Mouse (Mus musculus) heart, postnatal 0 days (tissue): Measurements from ENCODE around the gene Vapa.

Source experiments
- CTCF ChIP-seq: IDR thresholded peaks from 2 replicates; pipeline ENCODE4 v1.5.1; 2016; ENCODE audit warnings: antibody characterized with exemption, control low read depth, low read depth
- EP300 ChIP-seq: IDR thresholded peaks from 2 replicates; pipeline ENCODE4 v1.6.1; 2016; ENCODE audit warnings: antibody characterized with exemption, low read depth

DNA sequence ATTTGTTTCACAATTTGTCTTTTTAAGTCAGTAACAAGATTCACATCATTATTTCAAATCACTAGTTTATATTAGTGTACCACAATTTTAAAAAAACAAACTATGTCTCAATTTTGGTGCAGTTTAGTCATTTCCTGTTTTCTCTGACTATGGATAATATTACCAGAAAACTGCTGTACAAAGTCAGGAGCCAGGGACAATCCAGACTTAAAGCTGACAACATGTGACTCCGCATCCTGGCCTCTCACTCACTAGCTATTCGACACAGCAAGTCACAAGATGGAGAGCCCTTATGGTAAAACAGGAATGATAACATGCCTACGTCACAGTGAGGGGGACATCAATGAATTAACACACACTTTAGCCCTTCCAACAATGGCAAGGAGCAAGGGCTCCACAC lies 49.3 kb upstream of the Vapa start:
- TF ChIP-seq CTCF (no peak), EP300 (no peak)
